Mouse (Mus musculus) myocyte (in vitro differentiated cells): ENCODE results near the gene BC024978. TPM values are rescaled to one million over a fixed set of nuclear protein-coding genes. Genes with fewer than 3 reads are reported as not detected.

ENCODE experiments used
- H3K27me3 ChIP-seq: one replicate; pipeline ENCODE4 v1.6.1; 2011; ENCODE audit not compliant: control insufficient read depth, insufficient read depth, insufficient read length
- H3K36me3 ChIP-seq: one replicate; pipeline ENCODE4 v1.6.1; 2011; ENCODE audit not compliant: control insufficient read depth, insufficient read depth
- H3K4me2 ChIP-seq: one replicate; pipeline ENCODE4 v1.6.1; 2011; ENCODE audit warnings: low read depth, control low read depth
- H3K4me3 ChIP-seq: one replicate; pipeline ENCODE4 v1.5.1; 2011; ENCODE audit warnings: mild to moderate bottlenecking, control low read depth, moderate library complexity
- H3K79me2 ChIP-seq: one replicate; pipeline ENCODE4 v1.6.1; 2011; ENCODE audit not compliant: control insufficient read depth, insufficient read depth
- H3ac ChIP-seq: one replicate; pipeline ENCODE4 v1.6.1; 2011; ENCODE audit not compliant: control insufficient read depth, insufficient read length
- CEBPB ChIP-seq: IDR thresholded peaks from 2 replicates; pipeline ENCODE4 v1.6.1; 2011; ENCODE audit warnings: mild to moderate bottlenecking, moderate library complexity; ENCODE audit not compliant: poor library complexity, insufficient read depth, severe bottlenecking
- E2F4 ChIP-seq: IDR thresholded peaks from one replicate; pipeline ENCODE4 v1.6.1; 2011; ENCODE audit warnings: mild to moderate bottlenecking, control low read depth, moderate library complexity; ENCODE audit not compliant: insufficient read depth
- MAX ChIP-seq: IDR thresholded peaks from one replicate; pipeline ENCODE4 v1.6.1; 2011; ENCODE audit warnings: low read depth, mild to moderate bottlenecking, control low read depth
- MYOD1 ChIP-seq, 3 experiments: IDR thresholded peaks; one replicate each; pipeline ENCODE4 v1.6.1; 2011; ENCODE audit warnings: control low read depth in 2 of 3, low read depth in 2 of 3, mild to moderate bottlenecking in 2 of 3, moderate library complexity in 1 of 3; ENCODE audit not compliant: insufficient read length in 2 of 3, control insufficient read depth in 1 of 3
- MYOG ChIP-seq, 3 experiments: IDR thresholded peaks; one replicate each; pipeline ENCODE4 v1.6.1; 2011; ENCODE audit warnings: control low read depth in 2 of 3, low read depth in 2 of 3, mild to moderate bottlenecking in 2 of 3; ENCODE audit not compliant: insufficient read length in 2 of 3, control insufficient read depth in 1 of 3, insufficient read depth in 1 of 3
- POLR2A ChIP-seq: IDR thresholded peaks from one replicate; pipeline ENCODE4 v1.6.1; 2011; ENCODE audit warnings: low read depth, mild to moderate bottlenecking, control low read depth, moderate library complexity; ENCODE audit not compliant: insufficient read length
- POLR2AphosphoS2 ChIP-seq: IDR thresholded peaks from one replicate; pipeline ENCODE4 v1.6.1; 2011; ENCODE audit warnings: low read depth, control low read depth; ENCODE audit not compliant: insufficient read length
- REST ChIP-seq: IDR thresholded peaks from one replicate; pipeline ENCODE4 v1.6.1; 2011; ENCODE audit warnings: mild to moderate bottlenecking, control low read depth, moderate library complexity; ENCODE audit not compliant: insufficient read depth, insufficient read length
- SRF ChIP-seq: IDR thresholded peaks from one replicate; pipeline ENCODE4 v1.6.1; 2011; ENCODE audit warnings: low read depth; ENCODE audit not compliant: control insufficient read depth, insufficient read length
- TCF12 ChIP-seq: IDR thresholded peaks from one replicate; pipeline ENCODE4 v1.6.1; 2011; ENCODE audit warnings: mild to moderate bottlenecking, control low read depth; ENCODE audit not compliant: poor library complexity, insufficient read depth, severe bottlenecking
- TCF3 ChIP-seq: IDR thresholded peaks from one replicate; pipeline ENCODE4 v1.6.1; 2011; ENCODE audit warnings: low read depth, control low read depth; ENCODE audit not compliant: insufficient read length
- USF1 ChIP-seq: IDR thresholded peaks from one replicate; pipeline ENCODE4 v1.6.1; 2011; ENCODE audit warnings: low read depth, mild to moderate bottlenecking, control low read depth, moderate library complexity
- polyA plus RNA-seq: library from polyadenylated mRNA; unstranded; fragments of >200 nt; fragmentation: generic; extraction: Trizol; gene quantifications from one replicate; pipeline ENCODE4 v1.2.1, GENCODE M21; 2012; ENCODE audit warnings: missing spikeins

BC024978 gene
- polyA plus RNA-seq, 1 experiment: 5.2 TPM

DNA sequence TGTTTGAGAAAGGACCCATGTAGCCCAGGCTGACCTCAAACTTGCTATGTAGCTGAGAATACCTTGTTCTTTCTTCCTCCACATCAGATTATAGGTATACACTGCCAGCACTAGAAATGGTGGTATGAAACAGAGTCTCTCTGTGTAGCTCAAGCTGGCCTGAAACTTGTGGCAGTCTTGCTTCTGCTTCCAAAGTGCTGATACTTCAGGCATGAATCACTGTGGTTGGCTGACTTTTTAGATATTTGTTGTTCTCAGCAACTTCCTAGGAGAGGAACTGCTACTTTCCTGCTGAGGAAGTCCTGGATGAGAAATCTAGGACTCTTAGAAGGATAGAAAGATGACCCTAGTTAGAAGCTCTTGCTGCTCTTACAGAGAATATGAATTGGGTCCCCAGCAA is 2.8 kb downstream of the BC024978 start:
- Histone ChIP-seq H3K36me3 (peaks cover 4% of the 10 kb centered on the region), H3K79me2 (peaks cover 21% of the 10 kb centered on the region), H3K4me3 (no peak overlapping the region), H3ac (no peak overlapping the region), H3K27me3 (no peaks in the 10 kb centered on the region), H3K4me2 (no peak overlapping the region)
- TF ChIP-seq MYOD1 (IDR thresholded peaks at IDR 0.05; ENCODE audit: control insufficient read depth in 1 of 3, insufficient read length in 2 of 3, low read depth in 2 of 3) (no peak), E2F4 (no peak), POLR2AphosphoS2 (no peak)

DNA sequence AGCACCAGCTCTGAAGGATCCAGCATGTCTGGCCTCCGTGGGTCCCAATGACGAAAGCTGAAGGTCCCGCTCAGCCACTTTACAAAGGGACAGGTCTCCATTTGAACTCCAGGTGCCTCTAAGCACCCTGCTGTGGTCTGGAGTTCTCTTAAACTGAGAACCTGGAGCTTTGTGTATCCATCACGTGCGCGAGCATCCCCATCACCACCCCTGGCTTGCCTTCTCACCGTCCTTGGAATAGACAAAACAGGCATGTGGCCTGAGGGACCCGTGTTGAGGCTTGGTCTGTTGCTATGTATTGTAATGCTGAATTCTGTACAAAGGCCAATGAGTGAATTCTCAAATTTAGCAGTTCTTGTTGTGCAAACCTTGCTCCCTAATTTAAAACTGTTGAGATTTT is 3.2 kb downstream of the BC024978 start:
- TF ChIP-seq USF1 (no peak), E2F4 (no peak), MAX (no peak), POLR2A (no peak), TCF12 (no peak), POLR2AphosphoS2 (no peak), SRF (no peak), MYOD1 (IDR thresholded peaks at IDR 0.05; ENCODE audit: control insufficient read depth in 1 of 3, insufficient read length in 2 of 3, low read depth in 2 of 3) (no peak), REST (no peak), TCF3 (no peak)
- peaks cover 17% of the 10 kb centered on the region for H3K79me2 ChIP-seq
- H3K4me3 ChIP-seq: no peak overlapping the region
- peaks cover 4% of the 10 kb centered on the region for H3K36me3 ChIP-seq
- no peaks in the 10 kb centered on the region for H3K27me3 ChIP-seq
- H3K4me2 ChIP-seq: no peak overlapping the region
- no peak overlapping the region for H3ac ChIP-seq

DNA sequence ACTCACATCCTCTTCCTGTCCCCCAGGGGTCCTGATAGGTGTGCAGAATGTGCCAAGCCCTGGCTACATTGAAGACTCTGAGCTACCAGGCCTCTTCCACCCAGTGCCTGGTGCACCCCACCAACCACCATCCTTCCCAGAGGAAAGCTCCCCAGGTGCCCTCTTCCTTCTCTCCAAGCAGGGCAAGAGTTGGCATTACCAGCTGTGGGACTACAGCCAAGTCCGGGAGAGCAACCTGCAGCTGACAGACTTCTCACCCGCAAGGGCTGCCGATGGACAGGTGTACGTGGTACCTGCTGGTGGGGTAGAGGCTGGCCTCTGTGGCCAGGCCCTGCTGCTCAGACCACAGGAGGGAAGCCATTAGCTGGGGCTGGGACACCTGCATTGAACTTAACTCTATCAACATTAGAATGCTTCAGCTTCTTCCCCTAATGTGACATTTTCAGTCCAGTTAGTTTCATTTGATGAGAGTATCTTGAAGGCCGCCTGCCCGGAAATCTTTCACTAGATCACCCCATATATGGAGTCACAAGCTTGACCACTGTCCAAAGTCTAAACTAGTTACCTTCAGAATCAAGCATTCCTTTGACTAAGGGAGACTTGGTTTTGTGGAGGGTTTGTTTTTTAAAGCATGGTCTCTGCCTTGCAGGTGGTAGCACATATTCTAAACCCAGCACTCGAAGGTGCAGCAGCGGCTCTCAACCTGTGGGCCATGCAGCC is 8.3 kb downstream of the BC024978 start:
- no peak for TF ChIP-seq MAX
- no peak for TF ChIP-seq REST
- TF ChIP-seq TCF12: no peak
- no peak for TF ChIP-seq MYOD1 (IDR thresholded peaks at IDR 0.05; ENCODE audit: control insufficient read depth in 1 of 3, insufficient read length in 2 of 3, low read depth in 2 of 3)
- no peak for TF ChIP-seq SRF
- H3K4me3 ChIP-seq: no peak overlapping the region
- no peaks in the 10 kb centered on the region for H3K27me3 ChIP-seq
- H3K79me2 ChIP-seq: no peaks in the 10 kb centered on the region
- no peak overlapping the region for H3ac ChIP-seq
- no peak overlapping the region for H3K4me2 ChIP-seq
- H3K36me3 ChIP-seq: peaks cover 5% of the 10 kb centered on the region

DNA sequence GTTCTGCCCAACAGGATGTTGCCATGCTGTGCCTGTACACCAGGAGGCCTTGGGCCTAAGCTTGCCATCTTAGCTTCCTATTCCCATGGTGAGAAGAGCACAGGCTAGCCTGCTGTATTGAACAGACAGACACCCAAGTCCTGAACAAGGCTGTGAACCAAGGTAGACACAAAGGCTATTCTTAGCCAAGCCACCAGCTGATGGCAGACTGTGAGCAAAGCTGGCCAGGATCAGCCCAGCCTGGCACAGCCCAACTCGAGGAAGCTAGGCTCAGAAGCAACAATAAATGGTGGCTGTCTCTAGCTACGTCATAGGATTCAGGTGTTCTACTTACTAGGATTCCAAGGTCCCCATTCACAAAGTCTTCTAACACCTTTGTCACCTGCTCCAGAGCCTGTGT is 17.0 kb downstream of the BC024978 start:
- Histone ChIP-seq H3ac (no peak overlapping the region), H3K4me3 (no peak overlapping the region), H3K79me2 (no peaks in the 10 kb centered on the region), H3K4me2 (no peak overlapping the region), H3K36me3 (peaks cover 20% of the 10 kb centered on the region), H3K27me3 (no peaks in the 10 kb centered on the region)
- TF ChIP-seq CEBPB (no peak), USF1 (no peak), POLR2AphosphoS2 (no peak), TCF3 (no peak), POLR2A (no peak), SRF (no peak), MYOD1 (IDR thresholded peaks at IDR 0.05; ENCODE audit: control insufficient read depth in 1 of 3, insufficient read length in 2 of 3, low read depth in 2 of 3) (no peak)

DNA sequence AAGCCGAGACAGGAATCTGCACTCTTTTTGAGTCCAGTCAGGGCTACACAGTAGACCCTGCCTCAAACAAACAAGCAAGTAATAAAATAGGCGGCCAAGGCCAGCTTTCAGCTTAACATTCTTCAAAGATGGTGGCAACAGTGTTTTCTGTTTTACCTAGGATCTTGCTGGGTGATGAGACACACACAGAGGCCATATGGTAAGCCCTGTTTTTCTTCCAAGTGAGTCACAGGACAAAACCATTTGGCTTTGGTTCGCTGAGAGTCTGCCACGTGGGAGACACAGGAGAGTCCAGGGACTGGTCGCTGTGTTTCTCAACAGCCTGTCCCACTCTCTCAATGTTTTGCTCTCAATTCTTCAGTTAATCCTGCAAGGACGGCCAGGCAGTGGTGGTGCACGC is 23.0 kb downstream of the BC024978 start:
- no peaks in the 10 kb centered on the region for H3K27me3 ChIP-seq
- no peak for TF ChIP-seq CEBPB
- no peak for TF ChIP-seq TCF3
- TF ChIP-seq USF1: no peak
- TF ChIP-seq E2F4: no peak
- no peak for TF ChIP-seq POLR2AphosphoS2
- no peak for TF ChIP-seq REST
- no peak for TF ChIP-seq TCF12
- no peak for TF ChIP-seq POLR2A
- TF ChIP-seq MYOG (IDR thresholded peaks at IDR 0.05; ENCODE audit: control insufficient read depth in 1 of 3, insufficient read depth in 1 of 3, insufficient read length in 2 of 3, low read depth in 2 of 3): no peak
- no peak for TF ChIP-seq MYOD1 (IDR thresholded peaks at IDR 0.05; ENCODE audit: control insufficient read depth in 1 of 3, insufficient read length in 2 of 3, low read depth in 2 of 3)
- no peak for TF ChIP-seq SRF
- H3K36me3 ChIP-seq: peaks cover 3% of the 10 kb centered on the region
- no peak overlapping the region for H3ac ChIP-seq
- H3K4me2 ChIP-seq: no peak overlapping the region
- no peaks in the 10 kb centered on the region for H3K79me2 ChIP-seq
- H3K4me3 ChIP-seq: no peak overlapping the region
